Mouse (Mus musculus) MEL (cell line): ENCODE measurements around the gene a.

ENCODE experiments used
- CTCF ChIP-seq, 3 experiments: IDR thresholded peaks in 2 of 3; conservative IDR thresholded peaks in 1 of 3; 2 replicates each; pipeline ENCODE4 v1.5.1; 2011 to 2012; ENCODE audit warnings: low read length in 3 of 3, low read depth in 2 of 3, mild to moderate bottlenecking in 2 of 3, improper control_type of control experiment in 1 of 3, inconsistent platforms in 1 of 3, mixed read lengths in 1 of 3, moderate library complexity in 1 of 3; ENCODE audit not compliant: control insufficient read depth in 1 of 3, insufficient read depth in 1 of 3, poor library complexity in 1 of 3, severe bottlenecking in 1 of 3
- E2F4 ChIP-seq: IDR thresholded peaks from 2 replicates; pipeline ENCODE4 v1.6.1; 2011; ENCODE audit warnings: low read depth, low read length, improper control_type of control experiment, borderline replicate concordance
- EP300 ChIP-seq, 2 experiments: IDR thresholded peaks; 2 replicates each; pipeline ENCODE4 v1.6.1; 2011; ENCODE audit warnings: improper control_type of control experiment in 2 of 2, low read length in 2 of 2, low read depth in 1 of 2, mild to moderate bottlenecking in 1 of 2
- MXI1 ChIP-seq: IDR thresholded peaks from 2 replicates; pipeline ENCODE4 v1.6.1; 2011; ENCODE audit warnings: mild to moderate bottlenecking, low read depth, low read length, improper control_type of control experiment
- MYC ChIP-seq: IDR thresholded peaks from 2 replicates; pipeline ENCODE4 v1.6.1; 2011; ENCODE audit warnings: low read depth, mild to moderate bottlenecking, low read length, improper control_type of control experiment, moderate library complexity
- USF1 ChIP-seq: IDR thresholded peaks from 2 replicates; pipeline ENCODE4 v1.6.1; 2014; ENCODE audit warnings: low read depth, mild to moderate bottlenecking, inconsistent platforms, low read length, improper control_type of control experiment, moderate library complexity

DNA sequence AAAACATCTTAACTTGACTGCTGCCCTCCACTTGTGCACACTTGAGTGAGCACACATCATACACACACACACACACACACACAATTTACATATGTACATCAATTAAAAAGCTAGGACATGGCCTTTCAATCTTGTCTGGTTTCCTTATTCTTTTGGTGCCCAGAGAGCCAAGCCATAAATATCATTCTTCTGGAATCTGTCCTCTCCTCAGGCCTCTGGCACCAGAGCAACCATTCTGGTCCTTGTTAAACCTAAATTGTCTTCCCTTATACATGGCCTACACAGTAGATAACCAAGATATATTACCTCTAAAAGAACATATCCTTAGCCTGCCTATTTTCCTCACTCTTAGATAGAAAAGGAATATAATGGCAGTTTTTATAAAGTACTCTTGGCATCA lies 56.9 kb downstream of the a start:
- no peak for TF ChIP-seq USF1
- no peak for TF ChIP-seq CTCF (IDR thresholded peaks at IDR 0.05 in 2 of 3, conservative IDR thresholded peaks at IDR 0.05 in 1 of 3; ENCODE audit: control insufficient read depth in 1 of 3, insufficient read depth in 1 of 3, low read depth in 2 of 3, low read length in 3 of 3, poor library complexity in 1 of 3, severe bottlenecking in 1 of 3)
- no peak for TF ChIP-seq MYC
- TF ChIP-seq EP300 (IDR thresholded peaks at IDR 0.05; ENCODE audit: low read depth in 1 of 2, low read length in 2 of 2) = no peak
- no peak for TF ChIP-seq E2F4
- no peak for TF ChIP-seq MXI1
